ENCODE assay signal across 11 mouse cellular contexts in genomic region chr4:21689492-21689941, GRCm38 (mm10). TPM values are rescaled to one million over a fixed set of nuclear protein-coding genes. Genes with fewer than 3 reads are reported as not detected.
DNase-seq lines count a peak whose midpoint lies in the region; ATAC-seq lines count a peak whose summit lies in the region.
"Had no signal": no experiment of that assay in that cellular context is flagged by ENCODE, and none has a peak within 500 bp of the region (broad histone marks: within the 10 kb centered on the region; RNA-seq: fewer than 3 reads in every experiment).

No protein-coding gene starts in this region.

- H3K9ac ChIP-seq in midbrain, embryonic 15.5 days, result no peak overlapping the region

- peak overlapping the region; percentile 67; the same call in 1 of the 2 replicates for H3K4me3 ChIP-seq in heart, embryonic 10.5 days
- H3K4me3 ChIP-seq in hindbrain, embryonic 10.5 days, result peak overlapping the region; percentile 66; the same call in 1 of the 2 replicates
- peak overlapping the region; percentile 40; the same call in 1 of the 2 replicates for H3K4me3 ChIP-seq in midbrain, embryonic 15.5 days

- no peaks in the 10 kb centered on the region for H3K36me3 ChIP-seq in heart, embryonic 10.5 days
- no peaks in the 10 kb centered on the region for H3K36me3 ChIP-seq in hindbrain, embryonic 10.5 days
- H3K36me3 ChIP-seq in midbrain, embryonic 15.5 days (replicated peaks), result no peaks in the 10 kb centered on the region

- H3K4me1 ChIP-seq in heart, embryonic 10.5 days, result peaks cover 8% of the 10 kb centered on the region
- peaks cover 16% of the 10 kb centered on the region for H3K4me1 ChIP-seq in hindbrain, embryonic 10.5 days (replicated peaks)
- peaks cover 14% of the 10 kb centered on the region for H3K4me1 ChIP-seq in midbrain, embryonic 15.5 days

- peaks cover 95% of the 10 kb centered on the region for H3K27me3 ChIP-seq in heart, embryonic 10.5 days (ENCODE audit: insufficient read depth, poor library complexity, severe bottlenecking)
- H3K27me3 ChIP-seq in hindbrain, embryonic 10.5 days (ENCODE audit: insufficient read depth, poor library complexity, severe bottlenecking), result peaks cover 96% of the 10 kb centered on the region
- H3K27me3 ChIP-seq in midbrain, embryonic 15.5 days (replicated peaks), result peaks cover 72% of the 10 kb centered on the region

- H3K4me2 ChIP-seq in midbrain, embryonic 15.5 days, result peak overlapping the region; percentile 28; the same call in 1 of the 2 replicates

- no peaks in the 10 kb centered on the region for H3K9me3 ChIP-seq in heart, embryonic 10.5 days
- H3K9me3 ChIP-seq in hindbrain, embryonic 10.5 days, result no peaks in the 10 kb centered on the region
- no peaks in the 10 kb centered on the region for H3K9me3 ChIP-seq in midbrain, embryonic 15.5 days

- DNase-seq in heart, embryonic 10.5 days (ENCODE audit: low spot score), result no peak
- no peak for DNase-seq in heart, adult 8-10 months (ENCODE audit: low spot score)
- DNase-seq in ZHBTc4 (ENCODE audit: low read depth, low spot score), result peak; percentile 26
- peak; percentile 70 for DNase-seq in hindbrain, embryonic 10.5 days (ENCODE audit: low spot score)
- DNase-seq in cerebellum, adult 8-10 months, result no peak
- no peak for DNase-seq in layer of hippocampus, adult 11-12 months (ENCODE audit: low spot score)

- ATAC-seq in midbrain, embryonic 15.5 days (replicated peaks), result 0 out of 2 replicates have a peak, but pooled peaks have one; percentile 3
- ATAC-seq in frontal cortex, adult (ENCODE audit: low TSS enrichment), result no peak

- 1% methylated on average over 18 of the region's 18 CpGs for WGBS in heart, embryonic 10.5 days
- WGBS in hindbrain, embryonic 10.5 days, result under 1% methylated on average over 18 of the region's 18 CpGs
- under 1% methylated on average over 18 of the region's 18 CpGs for WGBS in midbrain, embryonic 15.5 days

- H3K27ac ChIP-seq in heart, embryonic 10.5 days, result no peak overlapping the region
- H3K27ac ChIP-seq in hindbrain, embryonic 10.5 days, result no peak overlapping the region
- no peak overlapping the region for H3K27ac ChIP-seq in midbrain, embryonic 15.5 days

RNA-seq across cellular contexts. Expression of gene Prdm13, which starts 3.8 kb away (rescaled TPM):
- polyA plus RNA-seq in heart, embryonic 10.5 days (2016; fragmentation: Nextera tagmentation; extraction: Ambion mirVana), result not detected in 2 replicates
- not detected for total RNA-seq in heart, adult 8-10 months (2022)
- polyA plus RNA-seq in hindbrain, embryonic 10.5 days (2016; fragmentation: Nextera tagmentation; extraction: Ambion mirVana), result 1.3 and 5.6 TPM in 2 replicates
- 0.09 and 0.38 TPM in 2 replicates for polyA plus RNA-seq in midbrain, embryonic 15.5 days (2015; fragmentation: Nextera tagmentation; extraction: Ambion mirVana)
- total RNA-seq: granulocyte monocyte progenitor cell, adult 5-6 weeks; left cerebral cortex, postnatal 10 days had no signal
- polyA plus RNA-seq: C2C12 had no signal

RNA-seq across cellular contexts. Expression of gene Ccnc, which starts 38.0 kb away (rescaled TPM):
- 31.2 and 36.0 TPM in 2 replicates for polyA plus RNA-seq in heart, embryonic 10.5 days (2016; fragmentation: Nextera tagmentation; extraction: Ambion mirVana)
- 10 to 100 TPM; 10.3 to 13.9 (median 11.5) TPM for total RNA-seq in heart, adult 8-10 months (2022)
- polyA plus RNA-seq in hindbrain, embryonic 10.5 days (2016; fragmentation: Nextera tagmentation; extraction: Ambion mirVana), result 59.9 and 65.1 TPM in 2 replicates
- polyA plus RNA-seq in midbrain, embryonic 15.5 days (2015; fragmentation: Nextera tagmentation; extraction: Ambion mirVana), result 60.5 and 63.4 TPM in 2 replicates

Comparison
In these comparisons a context has a peak if more than half of its experiments do, and no peak if none do; other contexts are left out.
1. DNase-seq: peak in ZHBTc4 (single experiment) and hindbrain, embryonic 10.5 days (single experiment); none in heart, embryonic 10.5 days (single experiment), heart, adult 8-10 months (single experiment), cerebellum, adult 8-10 months (single experiment) and layer of hippocampus, adult 11-12 months (single experiment).
2. Peak in every context shown above with its lines, with median percentiles within 50 percentile points of each other: H3K4me3 ChIP-seq.